Comparison of ENCODE assay signal across 8 mouse cellular contexts in the genomic region with DNA sequence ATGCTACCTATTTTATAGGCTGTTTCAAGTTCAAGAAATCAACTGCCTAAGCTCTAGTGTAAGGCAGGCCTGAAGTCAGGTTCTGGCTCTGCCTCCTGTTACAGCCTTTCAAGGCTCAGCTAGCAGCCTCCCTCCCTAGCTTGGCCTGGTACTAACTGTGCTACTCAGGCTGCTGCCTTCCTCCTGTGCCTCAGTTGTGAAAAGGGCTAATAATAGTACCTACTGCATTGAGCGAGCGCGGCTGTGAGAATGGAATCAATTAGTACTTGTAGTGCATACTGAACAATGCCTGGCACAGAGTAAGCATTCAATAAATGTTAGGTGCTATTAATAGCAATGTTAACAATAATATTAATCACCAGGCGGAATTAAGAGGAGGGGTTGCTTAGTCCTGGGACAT. TPM values are rescaled to one million over a fixed set of nuclear protein-coding genes. Genes with fewer than 3 reads are reported as not detected.
DNase-seq lines count a peak whose midpoint lies in the region; ATAC-seq and TF ChIP-seq lines count a peak whose summit lies in the region.

No protein-coding gene starts in this region.

- no peak for TF ChIP-seq CTCF in stomach, postnatal 0 days (IDR thresholded peaks at IDR 0.05; ENCODE audit: low read depth)

- no peak for TF ChIP-seq EP300 in stomach, postnatal 0 days (optimal IDR thresholded peaks at IDR 0.05)

- H3K9ac ChIP-seq in kidney, embryonic 15.5 days: no peak overlapping the region
- no peak overlapping the region for H3K9ac ChIP-seq in limb, embryonic 13.5 days
- peak overlapping the region; percentile 23; the same call in 1 of the 2 replicates for H3K9ac ChIP-seq in stomach, postnatal 0 days (ENCODE audit: low read length)

- 71% methylated on average over 4 of the region's 4 CpGs for WGBS in kidney, embryonic 15.5 days
- WGBS in heart, embryonic 10.5 days: 56% methylated on average over 4 of the region's 4 CpGs
- WGBS in limb, embryonic 13.5 days: 50% methylated on average over 4 of the region's 4 CpGs
- WGBS in stomach, postnatal 0 days: 53% methylated on average over 4 of the region's 4 CpGs

- H3K36me3 ChIP-seq in kidney, embryonic 15.5 days: peaks cover 29% of the 10 kb centered on the region
- H3K36me3 ChIP-seq in heart, embryonic 10.5 days: peaks cover 18% of the 10 kb centered on the region; the same call in 1 of the 2 replicates
- peaks cover 30% of the 10 kb centered on the region for H3K36me3 ChIP-seq in limb, embryonic 13.5 days
- H3K36me3 ChIP-seq in stomach, postnatal 0 days (ENCODE audit: control insufficient read depth, insufficient read depth, low read length): no peaks in the 10 kb centered on the region

- peaks cover 85% of the 10 kb centered on the region for H3K4me1 ChIP-seq in kidney, embryonic 15.5 days
- peaks cover 76% of the 10 kb centered on the region for H3K4me1 ChIP-seq in heart, embryonic 10.5 days
- peaks cover 83% of the 10 kb centered on the region for H3K4me1 ChIP-seq in limb, embryonic 13.5 days
- peaks cover 19% of the 10 kb centered on the region for H3K4me1 ChIP-seq in stomach, postnatal 0 days (replicated peaks; ENCODE audit: control insufficient read depth, insufficient read depth)

- no peak for DNase-seq in kidney, postnatal 36 days
- peak; percentile 62 for DNase-seq in R1 (ENCODE audit: low read depth, low spot score)
- DNase-seq in heart, embryonic 10.5 days (ENCODE audit: low spot score): no peak
- no peak for DNase-seq in stomach, postnatal 0 days (ENCODE audit: low spot score)
- DNase-seq in embryo, embryonic 10.5 days (ENCODE audit: low spot score): no peak
- DNase-seq in urinary bladder, postnatal 36 days (ENCODE audit: low spot score in 2 of 2): no peak

- H3K4me3 ChIP-seq in kidney, embryonic 15.5 days (replicated peaks): no peak overlapping the region
- H3K4me3 ChIP-seq in heart, embryonic 10.5 days: no peak overlapping the region
- H3K4me3 ChIP-seq in limb, embryonic 13.5 days: no peak overlapping the region
- H3K4me3 ChIP-seq in stomach, postnatal 0 days (ENCODE audit: low read depth, low read length): no peak overlapping the region

- no peaks in the 10 kb centered on the region for H3K27me3 ChIP-seq in kidney, embryonic 15.5 days
- no peaks in the 10 kb centered on the region for H3K27me3 ChIP-seq in heart, embryonic 10.5 days (ENCODE audit: insufficient read depth, poor library complexity, severe bottlenecking)
- no peaks in the 10 kb centered on the region for H3K27me3 ChIP-seq in limb, embryonic 13.5 days
- H3K27me3 ChIP-seq in stomach, postnatal 0 days (ENCODE audit: control insufficient read depth, insufficient read depth, low read length): no peaks in the 10 kb centered on the region

- H3K27ac ChIP-seq in kidney, embryonic 15.5 days: peak overlapping the region; percentile 91
- H3K27ac ChIP-seq in heart, embryonic 10.5 days: peak overlapping the region; percentile 67
- H3K27ac ChIP-seq in limb, embryonic 13.5 days: peak overlapping the region; percentile 88
- peak overlapping the region; percentile 88 for H3K27ac ChIP-seq in stomach, postnatal 0 days (replicated peaks)

- peak overlapping the region; percentile 34 for H3K4me2 ChIP-seq in kidney, embryonic 15.5 days
- H3K4me2 ChIP-seq in limb, embryonic 13.5 days (replicated peaks): peak overlapping the region; percentile 46
- H3K4me2 ChIP-seq in stomach, postnatal 0 days (replicated peaks; ENCODE audit: low read depth): no peak overlapping the region

- ATAC-seq in kidney, embryonic 15.5 days (replicated peaks; ENCODE audit: low FRiP score): no peak
- no peak for ATAC-seq in limb, embryonic 13.5 days (ENCODE audit: low FRiP score, low read depth)
- ATAC-seq in stomach, postnatal 0 days (ENCODE audit: low FRiP score, low TSS enrichment): peak; percentile 25; the same call in 1 of the 2 replicates

- no peaks in the 10 kb centered on the region for H3K9me3 ChIP-seq in kidney, embryonic 15.5 days (replicated peaks)
- no peaks in the 10 kb centered on the region for H3K9me3 ChIP-seq in heart, embryonic 10.5 days
- 0 out of 2 replicates have a peak, but pooled peaks cover 3% of the 10 kb centered on the region for H3K9me3 ChIP-seq in limb, embryonic 13.5 days
- no peaks in the 10 kb centered on the region for H3K9me3 ChIP-seq in stomach, postnatal 0 days (ENCODE audit: control insufficient read depth, low read length)

RNA-seq across cellular contexts. Expression of gene Bcl2l1, which starts 11.6 kb away (rescaled TPM):
- 99.5 and 106 TPM in 2 replicates for polyA plus RNA-seq in kidney, embryonic 15.5 days (2015; fragmentation: Nextera tagmentation; extraction: Ambion mirVana)
- 72.8 and 76.2 TPM in 2 replicates for polyA plus RNA-seq in heart, embryonic 10.5 days (2016; fragmentation: Nextera tagmentation; extraction: Ambion mirVana)
- polyA plus RNA-seq in limb, embryonic 13.5 days (2015; fragmentation: Nextera tagmentation; extraction: Ambion mirVana): 93.3 and 93.5 TPM in 2 replicates
- 45.6 and 48.7 TPM in 2 replicates for polyA plus RNA-seq in stomach, postnatal 0 days (2015; fragmentation: Nextera tagmentation; extraction: Ambion mirVana)

RNA-seq across cellular contexts. Expression of gene Tpx2, which starts 27.8 kb away (rescaled TPM):
- polyA plus RNA-seq in kidney, embryonic 15.5 days (2015; fragmentation: Nextera tagmentation; extraction: Ambion mirVana): 88.5 and 98.2 TPM in 2 replicates
- 74.7 and 97.0 TPM in 2 replicates for polyA plus RNA-seq in heart, embryonic 10.5 days (2016; fragmentation: Nextera tagmentation; extraction: Ambion mirVana)
- polyA plus RNA-seq in limb, embryonic 13.5 days (2015; fragmentation: Nextera tagmentation; extraction: Ambion mirVana): 83.1 and 86.8 TPM in 2 replicates
- 14.0 and 17.7 TPM in 2 replicates for polyA plus RNA-seq in stomach, postnatal 0 days (2015; fragmentation: Nextera tagmentation; extraction: Ambion mirVana)
